Mouse (Mus musculus) lung, postnatal 10 days (tissue): Measurements from ENCODE around the gene Bcat2.
A peak's percentile ranks its signal among the peaks of the same experiment; 100 is the strongest.

Source experiments
- DNase-seq: peaks from one replicate; pipeline ENCODE4 v3.0.0; 2021

Gene Bcat2

GRCm38 (mm10) chr7:45587631-45588592 lies 18.0 kb downstream of the Bcat2 start:
- no peak for DNase-seq

GRCm38 (mm10) chr7:45589173-45589572 lies 19.2 kb downstream of the Bcat2 start:
- DNase-seq: peak; percentile 97

DNA sequence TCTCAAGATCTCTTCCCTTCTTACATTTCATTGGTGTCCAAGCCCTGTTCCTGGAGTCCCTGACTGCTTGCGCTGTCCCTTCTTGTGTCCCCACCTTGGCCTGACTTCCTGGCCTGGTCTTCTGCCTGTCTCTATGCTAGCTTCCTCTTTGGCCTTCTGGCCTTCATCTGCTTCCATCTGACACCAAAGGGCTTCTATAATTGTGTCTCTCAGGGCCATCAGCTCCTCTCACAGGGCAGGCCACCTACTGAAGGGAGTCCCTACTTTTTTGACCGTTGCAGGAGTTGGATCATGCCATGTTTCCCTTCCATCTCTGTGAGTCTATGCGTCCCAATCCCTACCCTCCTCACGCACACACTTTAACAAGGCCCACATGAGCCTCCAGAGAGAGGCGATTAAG lies 19.9 kb downstream of the Bcat2 start:
- DNase-seq: no peak

GRCm38 (mm10) chr7:45590874-45591273 lies 20.9 kb downstream of the Bcat2 start:
- peak; percentile 25 for DNase-seq

GRCm38 (mm10) chr7:45591880-45592279 lies 21.9 kb downstream of the Bcat2 start:
- DNase-seq: no peak

DNA sequence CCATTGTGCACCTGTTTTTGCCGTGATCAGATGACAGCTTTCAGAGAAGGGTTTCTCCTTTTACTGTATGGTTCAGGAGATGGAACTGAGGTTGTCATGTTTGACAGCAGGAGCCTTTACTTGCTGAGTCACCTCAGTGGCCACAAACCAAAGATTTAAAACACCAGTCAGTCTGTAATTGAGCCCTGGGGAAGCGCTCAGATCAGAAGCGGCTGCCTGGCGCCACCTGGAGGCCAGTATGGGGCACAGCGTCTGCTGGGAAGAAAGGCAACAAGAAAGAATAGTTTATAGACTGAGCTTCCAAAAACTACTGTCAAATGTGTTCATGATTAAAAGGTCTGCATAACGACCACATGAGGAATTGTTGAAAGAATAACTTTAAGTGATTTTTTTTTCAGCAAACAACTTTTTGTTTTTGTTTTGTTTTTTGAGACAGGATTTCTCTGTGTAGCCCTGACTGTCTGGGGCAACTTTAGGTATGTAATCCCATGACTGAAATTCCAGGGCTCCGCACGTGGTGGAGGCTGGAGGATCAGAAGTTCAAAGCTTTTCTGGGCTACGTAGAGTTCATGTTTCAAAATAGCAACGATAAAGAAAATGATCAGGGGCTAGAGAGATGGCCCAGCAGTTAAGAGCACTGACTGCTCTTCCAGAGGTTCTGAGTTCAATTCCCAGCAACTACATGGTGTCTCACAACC lies 23.3 kb downstream of the Bcat2 start:
- DNase-seq: peak; percentile 80

DNA sequence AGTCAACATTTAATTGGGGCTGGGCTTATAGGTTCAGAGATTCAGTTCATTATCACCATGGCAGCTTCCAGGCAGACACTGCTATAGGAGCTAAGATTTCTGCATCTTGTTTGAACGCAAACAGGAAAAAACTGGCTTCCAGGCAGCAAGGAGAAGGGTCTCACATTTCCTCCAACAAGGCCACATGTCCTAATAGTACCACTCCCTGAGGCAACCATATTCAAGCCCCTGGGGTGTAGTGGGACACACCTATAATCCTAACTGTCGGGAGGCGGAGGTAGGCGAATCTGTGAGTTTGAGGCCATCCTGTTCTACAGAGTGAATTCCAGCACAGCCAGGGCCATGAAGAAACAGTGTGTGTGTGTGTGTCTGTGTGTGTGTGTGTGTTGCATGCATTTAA lies 25.2 kb downstream of the Bcat2 start:
- DNase-seq: no peak

- no peak for DNase-seq
These were observed 26.2 kb downstream of the Bcat2 start for GRCm38 (mm10) chr7:45596107-45596506.

GRCm38 (mm10) chr7:45597013-45597412 lies 27.1 kb downstream of the Bcat2 start:
- DNase-seq: no peak

- DNase-seq: no peak
These were observed 27.6 kb downstream of the Bcat2 start for GRCm38 (mm10) chr7:45597527-45597926.

DNA sequence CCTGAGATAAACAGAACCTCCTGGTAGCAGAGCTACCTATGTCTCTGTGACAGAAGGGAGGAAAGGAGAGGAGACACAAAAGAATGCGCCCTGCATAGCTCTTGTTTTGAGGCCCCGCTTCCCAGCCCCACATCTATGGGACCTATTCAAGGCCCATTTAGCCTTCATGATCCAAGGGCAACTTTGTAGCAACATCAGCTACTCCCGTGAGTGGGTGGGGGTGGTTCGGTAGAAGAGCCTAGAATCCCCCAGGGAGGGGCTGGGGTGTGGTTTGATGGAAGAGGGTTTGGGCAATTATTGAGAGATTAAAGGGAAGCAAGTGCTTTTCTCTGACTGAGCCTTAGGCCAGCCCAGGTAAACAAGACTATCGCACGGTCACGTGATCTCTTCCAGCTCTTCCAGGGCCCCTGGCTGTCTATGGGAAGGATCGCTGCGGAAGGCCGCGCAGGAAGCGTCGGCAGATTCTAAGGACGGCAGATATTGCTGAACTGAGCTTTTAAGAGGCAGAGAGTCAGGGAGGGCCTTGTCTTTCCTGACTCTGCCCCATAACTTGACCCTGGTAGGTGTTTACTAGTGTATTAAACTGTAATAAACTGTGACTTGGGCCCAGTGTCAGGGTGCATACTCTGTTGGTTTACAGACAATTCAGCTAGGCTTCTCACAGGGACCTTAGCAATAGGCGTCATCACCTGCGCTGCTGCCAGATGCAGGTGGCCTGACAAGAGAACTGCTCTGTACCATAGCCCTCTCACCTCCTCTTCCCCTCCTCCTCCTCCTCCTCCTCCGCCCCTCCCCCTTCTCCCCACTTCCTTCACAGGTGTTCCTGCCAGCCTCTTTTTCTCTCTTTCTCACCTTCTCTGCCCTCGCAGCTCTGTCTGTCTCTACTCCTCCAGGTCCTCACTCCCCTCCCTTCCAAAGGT lies 29.3 kb downstream of the Bcat2 start:
- no peak for DNase-seq

- DNase-seq: no peak
These were observed 35.8 kb downstream of the Bcat2 start for GRCm38 (mm10) chr7:45605704-45606289.

DNA sequence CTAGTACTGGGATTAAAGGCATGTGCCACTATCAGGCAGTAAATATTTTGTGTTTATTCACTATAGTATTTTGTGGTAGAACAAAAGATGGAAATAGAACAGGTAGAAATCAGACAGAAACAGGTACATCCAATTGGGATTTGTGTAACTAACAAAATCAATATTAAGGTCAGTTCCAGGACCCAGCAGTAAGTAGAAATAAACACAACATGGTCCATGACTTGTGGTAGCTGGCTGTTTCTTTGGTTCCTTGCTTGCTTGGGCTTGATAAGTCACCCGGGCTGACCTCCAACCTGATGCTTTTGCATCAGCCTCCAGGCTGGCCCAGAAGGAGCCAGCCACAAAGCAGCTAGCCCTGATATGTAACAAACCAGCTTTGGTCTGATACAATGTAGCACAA lies 39.6 kb downstream of the Bcat2 start:
- no peak for DNase-seq

- no peak for DNase-seq
These were observed 46.3 kb downstream of the Bcat2 start for GRCm38 (mm10) chr7:45616277-45616676.

DNA sequence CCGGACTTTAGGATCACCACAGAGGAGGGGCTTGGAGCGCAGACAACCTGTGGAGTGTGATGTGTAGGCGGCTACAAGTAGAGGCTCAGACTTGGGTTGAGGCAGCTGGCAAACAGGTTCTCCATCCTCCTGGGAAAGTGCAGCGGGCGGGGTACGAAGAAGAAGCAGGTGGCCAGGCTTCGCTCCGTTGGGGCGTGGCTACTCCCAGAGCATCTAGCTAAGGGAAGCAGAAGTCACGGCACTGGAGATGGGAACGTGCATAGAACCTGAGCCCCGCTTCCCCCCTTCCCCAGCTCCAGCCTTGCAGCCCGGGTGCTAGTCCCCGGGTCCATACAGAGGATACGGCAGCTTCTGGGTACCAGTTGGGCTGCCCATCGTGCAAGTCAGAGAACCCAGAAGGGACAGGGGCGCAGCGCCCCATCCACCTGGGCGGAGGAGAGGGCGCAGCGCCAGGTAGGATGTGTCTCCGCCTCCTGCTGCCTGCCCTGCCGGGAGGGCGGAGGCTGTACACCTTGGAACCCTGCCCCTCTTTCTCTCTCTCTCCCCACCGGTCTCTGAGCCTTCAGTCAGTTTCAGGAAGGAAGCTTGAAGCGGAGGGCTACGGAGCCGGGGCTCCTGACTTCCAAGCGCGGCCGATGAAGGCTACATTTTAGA lies 47.2 kb downstream of the Bcat2 start, which contains the start of gene Fut1:
Fut1 (plus strand) TSS at position 248 of the 654 bp plus-strand sequence.
- DNase-seq: no peak

- DNase-seq: no peak
These were observed 48.4 kb downstream of the Bcat2 start for GRCm38 (mm10) chr7:45618316-45618715.

GRCm38 (mm10) chr7:45619592-45619991 lies 49.6 kb downstream of the Bcat2 start:
- DNase-seq: no peak

- peak; percentile 78 for DNase-seq
These were observed 51.5 kb downstream of the Bcat2 start, which contains the start of gene Izumo1 for GRCm38 (mm10) chr7:45621443-45621842. TSS of gene Izumo1 (plus strand) at chr7:45621811.

- DNase-seq: no peak
These were observed 53.6 kb downstream of the Bcat2 start for GRCm38 (mm10) chr7:45623507-45623906.

GRCm38 (mm10) chr7:45624718-45625117 lies 54.8 kb downstream of the Bcat2 start:
- DNase-seq: no peak

- DNase-seq: no peak
These were observed 55.5 kb downstream of the Bcat2 start for GRCm38 (mm10) chr7:45625481-45625880.

DNA sequence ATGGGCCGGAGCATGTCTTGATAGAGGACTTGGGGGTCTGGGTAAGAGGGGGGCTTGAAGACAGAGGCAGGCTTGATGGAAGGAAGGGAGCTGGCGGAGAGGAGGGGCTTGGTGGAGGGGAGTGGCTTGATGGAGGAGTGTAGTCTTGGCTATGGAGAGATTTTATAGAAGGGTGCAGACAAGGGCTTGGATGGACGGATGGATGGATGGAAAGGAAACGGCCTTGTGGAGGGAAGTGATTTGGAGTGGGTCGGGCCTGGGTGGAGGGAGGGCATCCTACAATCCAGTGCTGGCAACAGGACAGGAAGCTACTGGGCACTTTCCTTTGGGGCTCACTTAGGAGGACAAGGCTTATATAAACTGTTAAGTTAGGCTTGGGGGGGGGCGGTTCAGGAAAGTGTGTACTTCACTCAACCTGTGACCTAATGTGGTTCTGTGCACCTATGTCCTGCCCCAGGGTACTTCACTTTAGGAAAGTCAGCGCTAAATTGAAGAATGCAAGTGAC lies 56.7 kb downstream of the Bcat2 start:
- DNase-seq: peak; percentile 63
